Mouse (Mus musculus): ENCODE data around the gene Nlk.
"Not testable (repeated sequence)": the region's sequence is repeated elsewhere in the genome, so short reads cannot be mapped to it uniquely, and the experiment has no call there.

The Nlk gene

DNA sequence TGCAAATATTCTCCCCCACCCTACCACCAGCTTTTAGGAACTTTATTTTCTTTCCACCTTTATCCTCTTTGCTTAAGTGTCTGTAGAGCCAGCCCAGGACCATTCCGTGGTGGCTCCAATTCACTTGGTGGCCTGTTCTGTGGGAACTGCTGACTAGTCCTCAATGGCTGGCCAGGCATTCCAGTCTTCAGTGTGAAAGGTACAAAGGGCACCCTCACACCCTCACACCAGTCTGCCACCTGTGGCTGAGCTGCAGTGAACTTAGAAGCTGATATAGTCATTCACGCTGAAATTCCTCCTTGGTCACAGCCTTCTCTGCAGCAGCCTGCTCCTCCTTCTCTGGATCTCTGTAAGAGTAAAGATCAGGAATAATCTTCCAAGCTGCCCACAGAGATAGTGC is 11.5 kb upstream of the Nlk start:
- DNase-seq (ENCODE audit: low read depth, low spot score): no peak
- Histone ChIP-seq H3K27me3 (ENCODE audit: control insufficient read depth, insufficient read depth, low read length, poor library complexity, severe bottlenecking) (no peaks in the 10 kb centered on the region; the same call in 1 of the 2 replicates), H3K36me3 (ENCODE audit: control insufficient read depth, insufficient read depth, low read length, poor library complexity, severe bottlenecking) (no peaks in the 10 kb centered on the region)

DNA sequence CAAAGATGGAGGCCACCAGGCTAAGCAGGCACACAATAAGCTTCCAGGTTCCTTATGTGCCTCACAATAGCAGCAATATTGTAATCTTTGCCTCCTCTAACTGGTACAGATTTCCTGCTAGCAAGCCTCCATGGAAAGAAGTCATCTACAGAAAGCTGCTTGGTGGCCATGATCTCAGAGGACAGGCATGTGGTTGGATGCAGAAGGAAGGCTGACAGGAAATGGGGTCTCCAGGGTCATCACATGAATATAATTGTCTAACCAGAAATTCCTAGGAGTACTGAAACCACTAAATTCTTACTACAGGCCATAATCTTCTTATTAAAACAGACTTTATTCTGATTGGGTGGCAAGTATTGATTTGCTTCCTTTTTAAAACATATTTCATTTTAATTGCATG is 8.9 kb upstream of the Nlk start:
- Histone ChIP-seq H3K36me3 (ENCODE audit: control insufficient read depth, insufficient read depth, low read length, poor library complexity, severe bottlenecking) (no peaks in the 10 kb centered on the region), H3K27me3 (ENCODE audit: control insufficient read depth, insufficient read depth, low read length, poor library complexity, severe bottlenecking) (no peaks in the 10 kb centered on the region; the same call in 1 of the 2 replicates)
- DNase-seq (ENCODE audit: low read depth, low spot score): no peak

DNA sequence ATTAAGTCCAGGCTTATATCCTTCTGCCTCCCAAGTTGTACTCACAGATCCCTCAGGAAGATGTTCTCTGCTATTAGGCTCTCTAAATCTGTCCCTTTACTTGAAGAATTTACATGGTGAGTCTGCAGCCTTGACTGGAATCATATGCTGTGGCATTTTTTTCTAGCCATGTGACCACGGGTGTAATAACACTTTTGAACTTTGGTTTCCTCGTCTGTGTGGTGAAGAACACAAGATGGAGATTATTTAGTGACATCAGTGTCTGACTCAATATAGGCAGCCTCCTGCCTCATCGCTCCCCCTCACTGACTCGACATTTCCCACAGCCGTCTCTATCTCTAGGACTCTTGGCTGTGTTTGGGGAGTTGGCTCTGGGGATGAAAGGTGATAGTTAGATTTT is 5.9 kb upstream of the Nlk start:
- Histone ChIP-seq H3K36me3 (ENCODE audit: control insufficient read depth, insufficient read depth, low read length, poor library complexity, severe bottlenecking) (no peaks in the 10 kb centered on the region), H3K27me3 (ENCODE audit: control insufficient read depth, insufficient read depth, low read length, poor library complexity, severe bottlenecking) (no peaks in the 10 kb centered on the region)
- no peak for DNase-seq (ENCODE audit: low read depth, low spot score)

DNA sequence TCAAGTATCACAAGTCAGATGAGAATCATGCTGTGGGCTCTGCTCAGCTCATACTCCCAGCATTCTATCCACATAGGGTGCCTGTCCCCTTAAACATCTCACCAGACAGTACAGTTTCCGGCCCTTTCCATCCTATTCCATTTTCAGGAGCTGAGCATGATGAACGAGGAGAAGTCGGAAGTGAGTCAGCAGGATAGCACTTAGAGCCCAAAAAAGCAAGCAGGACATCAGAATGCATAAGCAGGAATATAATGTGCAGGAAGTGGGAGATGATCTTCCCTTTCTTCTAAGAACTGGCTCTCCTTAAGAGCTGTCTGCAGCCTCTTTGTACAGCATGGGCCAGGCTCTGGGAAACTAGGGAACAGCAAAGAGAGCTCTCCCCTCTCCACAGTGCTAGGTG is 5.1 kb upstream of the Nlk start:
- no peaks in the 10 kb centered on the region for H3K36me3 ChIP-seq (ENCODE audit: control insufficient read depth, insufficient read depth, low read length, poor library complexity, severe bottlenecking)
- H3K27me3 ChIP-seq (ENCODE audit: control insufficient read depth, insufficient read depth, low read length, poor library complexity, severe bottlenecking): no peaks in the 10 kb centered on the region
- DNase-seq (ENCODE audit: low read depth, low spot score): no peak

DNA sequence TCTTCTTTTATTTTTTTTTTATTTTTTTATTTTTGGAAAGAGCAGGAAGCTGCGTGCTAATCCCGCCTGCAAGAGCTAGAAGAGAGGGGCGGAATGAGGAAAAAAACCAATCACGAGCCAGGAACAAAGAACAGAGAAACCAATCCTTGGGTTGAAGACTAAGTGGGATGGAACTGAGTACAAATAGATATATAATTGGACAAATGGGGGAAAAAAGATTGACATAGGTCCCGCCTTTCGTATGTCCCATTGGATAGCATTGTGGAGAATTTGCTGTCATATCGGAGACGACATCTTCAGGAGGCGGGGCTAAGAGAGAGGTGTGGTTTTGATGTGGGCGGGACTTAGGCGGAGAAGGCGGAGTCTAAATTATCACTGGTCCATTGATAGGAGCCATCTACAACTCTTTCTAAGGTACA is 589 bp upstream of the Nlk start:
- Histone ChIP-seq H3K27me3 (ENCODE audit: control insufficient read depth, insufficient read depth, low read length, poor library complexity, severe bottlenecking) (no peaks in the 10 kb centered on the region), H3K36me3 (ENCODE audit: control insufficient read depth, insufficient read depth, low read length, poor library complexity, severe bottlenecking) (no peaks in the 10 kb centered on the region)
- DNase-seq (ENCODE audit: low read depth, low spot score): peak; percentile 95

DNA sequence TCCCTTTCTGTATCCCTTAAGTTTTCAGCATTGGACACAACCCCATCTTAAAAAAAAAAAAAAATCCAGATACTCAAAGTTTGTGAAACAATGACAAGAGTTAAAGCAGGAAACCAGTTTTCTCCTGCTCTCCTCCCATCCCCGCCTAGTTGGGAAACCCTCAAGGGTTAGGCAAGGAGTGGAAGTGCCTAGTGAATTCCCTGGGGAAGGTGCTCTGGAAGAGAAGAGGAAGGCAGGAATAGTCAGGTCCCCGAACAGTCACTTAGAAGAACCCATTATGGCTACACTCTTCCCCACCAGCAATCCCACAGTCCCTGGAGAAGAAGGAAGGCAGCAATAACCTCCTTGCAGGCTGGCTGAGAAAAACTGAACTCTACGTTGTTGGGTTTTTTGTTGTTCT is 2.9 kb downstream of the Nlk start:
- no peaks in the 10 kb centered on the region for H3K36me3 ChIP-seq (ENCODE audit: control insufficient read depth, insufficient read depth, low read length, poor library complexity, severe bottlenecking)
- DNase-seq (ENCODE audit: low read depth, low spot score): no peak
- H3K27me3 ChIP-seq (ENCODE audit: control insufficient read depth, insufficient read depth, low read length, poor library complexity, severe bottlenecking): no peaks in the 10 kb centered on the region

DNA sequence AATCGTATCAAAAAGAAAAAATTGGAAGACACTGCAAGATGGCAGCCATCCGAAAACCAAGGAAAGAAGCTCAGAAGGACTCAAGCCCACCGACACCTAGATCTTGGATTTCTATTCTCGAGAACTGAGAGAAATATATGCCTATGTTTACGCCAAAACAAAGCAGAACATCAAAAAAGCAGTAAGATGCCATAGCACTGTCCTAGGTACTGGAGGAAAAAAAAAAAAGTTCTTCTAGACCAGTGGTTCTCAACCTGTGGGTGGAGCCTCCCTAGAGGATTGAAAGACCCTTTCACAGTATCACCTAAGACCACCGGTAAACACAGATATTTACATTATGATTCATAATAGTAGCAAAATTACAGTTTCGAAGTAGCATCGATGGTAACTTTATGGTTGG is 3.9 kb downstream of the Nlk start:
- DNase-seq (ENCODE audit: low read depth, low spot score): no peak
- no peaks in the 10 kb centered on the region for H3K36me3 ChIP-seq (ENCODE audit: control insufficient read depth, insufficient read depth, low read length, poor library complexity, severe bottlenecking)
- H3K27me3 ChIP-seq (ENCODE audit: control insufficient read depth, insufficient read depth, low read length, poor library complexity, severe bottlenecking): no peaks in the 10 kb centered on the region

DNA sequence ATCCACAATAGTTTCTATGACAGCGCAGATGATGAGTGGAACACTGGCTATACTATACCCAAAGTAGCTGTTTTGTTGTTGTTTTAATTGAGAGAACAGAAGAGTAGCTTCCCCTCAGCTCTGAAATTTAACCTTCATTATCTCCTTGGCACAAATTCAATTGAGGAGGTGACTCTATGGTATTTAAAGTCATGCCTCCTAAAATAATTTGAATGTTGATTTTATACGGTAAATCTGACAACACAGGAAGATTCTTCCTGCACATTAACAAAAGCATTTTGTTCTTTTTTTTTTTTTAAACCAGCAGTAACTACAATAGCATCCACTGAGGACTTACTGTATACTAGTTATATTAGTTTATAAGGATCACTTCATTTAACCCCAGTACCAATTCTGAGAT is 6.0 kb downstream of the Nlk start:
- DNase-seq (ENCODE audit: low read depth, low spot score): no peak
- Histone ChIP-seq H3K27me3 (ENCODE audit: control insufficient read depth, insufficient read depth, low read length, poor library complexity, severe bottlenecking) (no peaks in the 10 kb centered on the region), H3K36me3 (ENCODE audit: control insufficient read depth, insufficient read depth, low read length, poor library complexity, severe bottlenecking) (no peaks in the 10 kb centered on the region)

DNA sequence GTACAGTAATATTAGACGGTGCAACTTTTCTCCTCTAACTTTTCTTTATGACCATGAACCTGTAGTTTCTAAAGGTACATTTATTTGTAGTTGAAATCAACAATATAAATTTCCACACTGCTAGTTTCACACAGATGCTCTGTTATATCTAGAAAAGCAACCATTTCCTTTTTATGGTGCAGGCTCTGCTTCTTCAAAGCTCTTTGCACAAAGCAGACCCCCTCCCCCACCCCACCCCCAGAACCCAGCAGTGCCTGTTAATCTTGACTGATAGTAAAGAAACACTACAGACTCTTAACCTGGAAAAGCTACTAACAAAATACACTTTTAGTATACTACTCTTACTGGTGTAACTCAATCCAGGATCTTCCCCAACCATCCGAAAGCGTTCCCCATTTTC is 6.6 kb downstream of the Nlk start:
- Histone ChIP-seq H3K36me3 (ENCODE audit: control insufficient read depth, insufficient read depth, low read length, poor library complexity, severe bottlenecking) (no peaks in the 10 kb centered on the region), H3K27me3 (ENCODE audit: control insufficient read depth, insufficient read depth, low read length, poor library complexity, severe bottlenecking) (no peaks in the 10 kb centered on the region)
- DNase-seq (ENCODE audit: low read depth, low spot score): no peak

DNA sequence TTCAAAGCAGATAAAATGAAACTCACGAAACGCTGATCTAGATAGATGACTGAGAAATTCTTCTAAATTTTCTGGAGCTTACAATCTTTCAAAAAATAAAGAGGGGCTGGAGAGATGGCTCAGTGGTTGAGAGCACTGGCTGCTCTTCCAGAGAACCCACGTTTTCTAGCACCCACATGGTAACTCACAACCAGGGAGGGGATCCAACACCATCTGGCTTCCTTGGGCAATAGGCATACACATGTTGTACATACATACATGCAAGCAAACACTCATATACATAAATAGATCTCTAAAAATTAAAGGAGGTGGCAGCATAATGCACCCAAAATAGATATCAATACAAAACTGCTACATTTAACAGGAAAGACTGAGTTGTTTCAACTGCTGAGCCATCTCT is 16.1 kb downstream of the Nlk start:
- no peaks in the 10 kb centered on the region; the same call in 1 of the 2 replicates for H3K27me3 ChIP-seq (ENCODE audit: control insufficient read depth, insufficient read depth, low read length, poor library complexity, severe bottlenecking)
- no peak for DNase-seq (ENCODE audit: low read depth, low spot score)
- 0 out of 2 replicates have a peak, but pooled peaks cover 2% of the 10 kb centered on the region for H3K36me3 ChIP-seq (ENCODE audit: control insufficient read depth, insufficient read depth, low read length, poor library complexity, severe bottlenecking)

DNA sequence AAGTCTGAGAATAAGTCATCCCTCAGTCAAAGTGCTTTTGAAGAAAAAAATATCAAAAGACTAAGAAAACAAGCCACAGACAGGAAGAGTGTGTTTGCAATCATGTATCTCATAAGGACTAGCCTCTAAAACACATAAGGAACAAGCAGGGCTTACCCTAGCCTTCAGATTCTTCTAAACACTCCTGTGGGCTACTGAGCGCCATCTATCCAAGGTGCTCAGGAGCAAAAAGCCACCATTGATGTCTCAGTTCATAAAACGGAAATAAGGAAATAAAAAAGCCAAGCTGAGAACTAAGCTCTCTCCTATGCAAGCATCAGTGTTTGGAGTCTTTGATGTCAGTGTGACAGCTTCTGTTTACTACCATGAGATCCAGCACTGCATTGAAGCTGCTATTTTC is 18.4 kb downstream of the Nlk start:
- H3K27me3 ChIP-seq (ENCODE audit: control insufficient read depth, insufficient read depth, low read length, poor library complexity, severe bottlenecking): no peaks in the 10 kb centered on the region; the same call in 1 of the 2 replicates
- DNase-seq (ENCODE audit: low read depth, low spot score): no peak
- no peaks in the 10 kb centered on the region for H3K36me3 ChIP-seq (ENCODE audit: control insufficient read depth, insufficient read depth, low read length, poor library complexity, severe bottlenecking)

DNA sequence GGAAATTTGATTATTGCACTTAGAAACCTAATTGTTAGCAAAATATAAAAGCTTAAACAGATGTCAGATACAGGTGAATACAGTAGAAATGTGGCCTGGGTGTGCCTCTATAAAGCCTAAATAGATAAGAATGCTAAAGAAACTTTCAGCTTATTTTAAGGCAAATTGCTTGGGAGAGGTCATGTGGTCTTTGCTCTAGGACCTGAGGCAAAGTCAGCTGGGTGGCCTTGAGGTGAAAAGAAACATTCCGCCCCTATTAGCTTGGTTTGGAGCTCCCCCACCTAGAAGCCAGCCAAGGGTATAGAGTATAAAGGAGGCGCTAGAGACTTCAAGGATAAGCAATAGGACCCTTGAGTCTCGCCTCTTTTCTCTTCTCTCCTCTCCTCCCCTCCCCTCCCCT is 28.5 kb downstream of the Nlk start:
- no peak for DNase-seq (ENCODE audit: low read depth, low spot score)
- Histone ChIP-seq H3K27me3 (ENCODE audit: control insufficient read depth, insufficient read depth, low read length, poor library complexity, severe bottlenecking) (no peaks in the 10 kb centered on the region), H3K36me3 (ENCODE audit: control insufficient read depth, insufficient read depth, low read length, poor library complexity, severe bottlenecking) (no peaks in the 10 kb centered on the region)

DNA sequence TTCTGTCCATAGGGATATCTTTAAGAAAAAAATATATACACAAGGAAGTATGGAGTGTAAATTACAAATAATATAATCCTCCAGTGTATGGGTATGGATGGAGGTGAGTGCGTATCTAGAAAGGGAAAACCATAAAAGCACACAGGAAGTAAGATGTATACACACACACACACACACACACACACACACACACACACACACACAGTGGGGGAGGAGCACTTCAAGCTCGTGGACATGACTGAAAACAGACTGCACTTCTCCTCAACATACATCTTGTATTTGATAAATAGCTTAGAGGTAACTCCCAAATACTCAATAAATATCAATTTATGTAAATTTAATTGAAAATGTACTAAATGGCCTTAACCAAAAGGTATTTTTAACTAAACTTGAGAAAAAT is 32.3 kb downstream of the Nlk start:
- no peak for DNase-seq (ENCODE audit: low read depth, low spot score)
- Histone ChIP-seq H3K27me3 (ENCODE audit: control insufficient read depth, insufficient read depth, low read length, poor library complexity, severe bottlenecking) (no peaks in the 10 kb centered on the region), H3K36me3 (ENCODE audit: control insufficient read depth, insufficient read depth, low read length, poor library complexity, severe bottlenecking) (no peaks in the 10 kb centered on the region)

DNA sequence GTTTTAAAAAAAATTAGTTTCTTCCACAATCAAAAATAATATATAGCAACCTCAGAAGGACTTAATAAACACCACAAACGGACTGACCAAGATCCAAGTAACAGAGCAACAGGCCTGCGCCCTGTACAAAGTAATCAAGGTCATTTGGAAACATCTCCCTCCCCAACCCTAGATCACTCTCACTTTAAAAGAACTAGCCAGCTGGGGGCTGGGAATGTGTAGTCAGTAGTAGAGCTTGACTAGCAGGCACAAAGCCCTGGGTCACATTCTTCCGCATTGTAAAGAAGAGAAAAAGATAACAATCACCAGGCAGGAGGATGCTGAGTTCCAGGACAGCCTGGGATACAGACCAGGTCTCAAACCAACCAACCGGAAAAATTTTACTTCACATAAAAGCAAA is 33.3 kb downstream of the Nlk start:
- no peaks in the 10 kb centered on the region for H3K27me3 ChIP-seq (ENCODE audit: control insufficient read depth, insufficient read depth, low read length, poor library complexity, severe bottlenecking)
- DNase-seq (ENCODE audit: low read depth, low spot score): no peak
- no peaks in the 10 kb centered on the region for H3K36me3 ChIP-seq (ENCODE audit: control insufficient read depth, insufficient read depth, low read length, poor library complexity, severe bottlenecking)

DNA sequence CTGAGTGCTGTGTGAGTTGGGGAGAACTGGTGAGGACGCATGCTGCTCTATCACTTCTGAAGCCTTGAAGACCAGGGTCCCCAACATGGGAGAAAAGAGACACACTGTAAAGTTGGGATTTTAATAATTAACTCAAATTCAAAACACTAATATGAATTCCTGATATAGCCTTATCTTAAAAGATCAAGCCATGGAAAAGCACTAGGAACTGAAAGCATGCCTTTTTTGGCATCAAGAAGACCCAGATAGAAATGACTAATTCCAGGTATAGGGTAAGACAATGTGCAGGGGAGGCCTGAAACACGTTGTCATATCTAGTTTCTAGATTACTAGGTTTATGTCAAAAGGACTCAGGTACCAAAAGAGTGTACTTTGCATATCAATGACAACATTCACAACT is 48.0 kb downstream of the Nlk start:
- Histone ChIP-seq H3K27me3 (ENCODE audit: control insufficient read depth, insufficient read depth, low read length, poor library complexity, severe bottlenecking) (no peaks in the 10 kb centered on the region), H3K36me3 (ENCODE audit: control insufficient read depth, insufficient read depth, low read length, poor library complexity, severe bottlenecking) (no peaks in the 10 kb centered on the region)
- no peak for DNase-seq (ENCODE audit: low read depth, low spot score)

DNA sequence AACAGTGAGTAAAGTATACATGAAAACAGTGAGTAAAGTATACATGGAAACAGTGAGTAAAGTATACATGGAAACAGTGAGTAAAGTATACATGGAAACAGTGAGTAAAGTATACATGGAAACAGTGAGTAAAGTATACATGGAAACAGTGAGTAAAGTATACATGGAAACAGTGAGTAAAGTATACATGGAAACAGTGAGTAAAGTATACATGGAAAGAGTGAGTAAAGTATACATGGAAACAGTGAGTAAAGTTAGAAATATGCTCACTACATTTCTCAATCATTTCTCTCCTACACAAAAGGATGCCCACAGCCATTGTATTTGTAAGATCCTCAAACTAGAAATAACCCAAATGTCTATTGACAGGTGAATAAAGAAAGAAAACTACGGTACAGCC is 48.8 kb downstream of the Nlk start:
- DNase-seq (ENCODE audit: low read depth, low spot score); H3K27me3 ChIP-seq (ENCODE audit: control insufficient read depth, insufficient read depth, low read length, poor library complexity, severe bottlenecking); H3K36me3 ChIP-seq (ENCODE audit: control insufficient read depth, insufficient read depth, low read length, poor library complexity, severe bottlenecking): not testable (repeated sequence)
